Mouse (Mus musculus): ENCODE measurements around the gene Abcc10.

Gene Abcc10

DNA sequence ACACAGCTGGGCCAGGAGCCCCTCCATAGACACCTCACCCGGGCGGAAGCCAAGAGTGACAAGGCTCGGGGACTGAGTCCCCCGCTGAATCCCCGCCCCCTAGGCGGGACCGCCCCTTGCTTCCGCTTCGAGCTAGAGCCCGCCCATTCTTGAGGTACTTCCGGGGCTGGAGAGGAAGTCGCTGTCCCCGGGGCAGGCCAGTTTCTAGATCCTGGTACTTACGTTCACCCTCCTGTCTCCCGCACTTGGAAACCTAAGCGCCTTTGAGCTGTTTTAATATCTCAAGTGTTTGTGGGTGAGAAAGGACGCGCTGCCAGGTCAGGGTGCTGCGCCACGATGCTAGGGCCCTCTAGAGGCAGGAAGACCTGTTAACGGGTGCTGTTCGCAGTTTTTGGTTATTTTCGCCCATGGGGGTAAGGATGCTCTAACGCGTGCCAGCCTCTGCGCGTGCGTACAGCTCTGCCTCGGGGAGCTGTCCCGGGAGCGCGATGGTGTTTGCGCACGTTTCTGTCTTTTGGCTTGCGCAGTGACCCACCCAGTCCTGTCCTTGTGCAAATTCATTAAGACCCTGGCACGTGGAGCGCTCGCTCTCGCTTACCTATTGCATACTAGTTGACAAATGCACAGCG is at the start of gene Abcc10:
TSS of gene Abcc10 (minus strand) at position 447 of the 629 bp plus-strand sequence.
- DNase-seq (ENCODE audit: inconsistent age in 2 of 2, low spot score in 1 of 2), result peak; percentile 98 to 99

- DNase-seq (ENCODE audit: inconsistent age in 2 of 2, low spot score in 1 of 2), result peak; percentile 37 to 79
These were observed 43.6 kb upstream of the Abcc10 start for GRCm38 (mm10) chr17:46371783-46372182.

DNA sequence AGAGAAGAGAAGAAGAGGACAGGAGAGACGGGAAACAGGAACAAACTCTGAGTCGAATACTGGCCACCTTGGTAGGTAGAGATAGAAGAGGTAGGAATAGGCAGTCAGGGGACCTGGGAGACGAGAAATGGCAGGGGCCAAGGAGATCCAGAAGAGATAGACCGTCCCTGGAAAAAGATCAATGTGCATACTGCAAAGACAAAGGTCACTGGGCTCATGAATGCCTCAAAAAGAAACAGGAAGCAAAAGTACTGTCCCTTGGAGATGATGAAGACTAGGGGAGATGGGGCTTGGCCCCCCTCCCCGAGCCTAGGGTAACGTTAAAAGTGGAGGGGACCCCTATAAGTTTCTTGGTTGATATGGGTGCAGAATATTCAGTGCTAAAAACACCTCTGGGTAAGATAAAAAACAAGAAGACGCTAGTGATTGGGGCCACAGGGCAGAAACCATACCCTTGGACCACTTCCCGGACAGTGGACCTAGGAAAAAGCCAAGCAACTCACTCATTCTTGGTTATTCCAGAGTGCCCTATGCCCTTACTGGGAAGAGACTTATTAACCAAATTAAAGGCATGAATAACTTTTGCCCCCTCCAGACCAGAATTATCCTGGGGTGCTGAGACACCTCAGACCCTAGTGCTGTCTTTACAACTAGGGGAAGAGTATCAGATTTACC is 23.0 kb upstream of the Abcc10 start:
- DNase-seq (ENCODE audit: inconsistent age in 2 of 2, low spot score in 1 of 2), result no peak

DNA sequence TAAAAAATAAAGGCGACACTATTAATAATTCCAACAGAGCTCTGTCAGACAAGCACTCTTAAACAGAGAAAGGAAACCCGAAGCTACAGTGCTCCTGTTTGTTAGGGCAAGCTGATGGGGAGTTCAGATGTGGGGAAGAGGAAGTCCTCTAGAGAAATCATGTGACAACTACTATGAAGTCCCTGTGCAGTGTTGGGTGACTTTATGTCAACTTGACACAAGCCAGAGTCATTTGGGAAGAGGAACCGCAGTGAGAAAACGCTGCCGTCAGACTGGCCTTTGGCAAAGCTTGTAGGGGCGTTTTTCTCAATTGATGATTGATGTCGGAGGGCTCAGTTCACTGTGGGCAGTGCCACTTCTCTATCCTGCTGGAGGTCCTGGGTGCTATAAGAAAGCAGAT is 13.1 kb upstream of the Abcc10 start:
- DNase-seq (ENCODE audit: inconsistent age in 2 of 2, low spot score in 1 of 2), result peak in 1 of 2 experiments; percentile 21

DNA sequence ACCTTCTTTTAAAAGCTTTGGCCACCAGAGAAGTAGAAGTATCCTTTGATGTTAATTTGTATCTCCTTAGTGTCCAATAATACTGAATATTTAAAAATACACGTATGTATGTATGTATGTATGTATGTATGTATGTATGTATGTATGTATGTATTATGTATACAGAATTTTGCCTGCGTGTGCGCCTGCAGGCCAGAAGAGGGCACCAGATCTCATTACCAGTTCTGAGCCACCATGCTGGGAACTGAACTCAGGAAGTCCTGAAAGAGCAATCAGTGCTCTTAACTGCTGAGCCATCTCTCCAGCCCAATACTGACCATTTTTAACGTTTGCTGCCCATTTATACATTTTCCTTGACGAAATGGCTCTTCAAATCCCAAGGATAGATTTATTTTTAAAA is 8.3 kb upstream of the Abcc10 start:
- no peak for DNase-seq (ENCODE audit: inconsistent age in 2 of 2, low spot score in 1 of 2)

- DNase-seq (ENCODE audit: inconsistent age in 2 of 2, low spot score in 1 of 2), result no peak
These were observed 571 bp upstream of the Abcc10 start for GRCm38 (mm10) chr17:46328723-46329122.

GRCm38 (mm10) chr17:46327413-46327905 is 693 bp downstream of the Abcc10 start:
- no peak for DNase-seq (ENCODE audit: inconsistent age in 2 of 2, low spot score in 1 of 2)

DNA sequence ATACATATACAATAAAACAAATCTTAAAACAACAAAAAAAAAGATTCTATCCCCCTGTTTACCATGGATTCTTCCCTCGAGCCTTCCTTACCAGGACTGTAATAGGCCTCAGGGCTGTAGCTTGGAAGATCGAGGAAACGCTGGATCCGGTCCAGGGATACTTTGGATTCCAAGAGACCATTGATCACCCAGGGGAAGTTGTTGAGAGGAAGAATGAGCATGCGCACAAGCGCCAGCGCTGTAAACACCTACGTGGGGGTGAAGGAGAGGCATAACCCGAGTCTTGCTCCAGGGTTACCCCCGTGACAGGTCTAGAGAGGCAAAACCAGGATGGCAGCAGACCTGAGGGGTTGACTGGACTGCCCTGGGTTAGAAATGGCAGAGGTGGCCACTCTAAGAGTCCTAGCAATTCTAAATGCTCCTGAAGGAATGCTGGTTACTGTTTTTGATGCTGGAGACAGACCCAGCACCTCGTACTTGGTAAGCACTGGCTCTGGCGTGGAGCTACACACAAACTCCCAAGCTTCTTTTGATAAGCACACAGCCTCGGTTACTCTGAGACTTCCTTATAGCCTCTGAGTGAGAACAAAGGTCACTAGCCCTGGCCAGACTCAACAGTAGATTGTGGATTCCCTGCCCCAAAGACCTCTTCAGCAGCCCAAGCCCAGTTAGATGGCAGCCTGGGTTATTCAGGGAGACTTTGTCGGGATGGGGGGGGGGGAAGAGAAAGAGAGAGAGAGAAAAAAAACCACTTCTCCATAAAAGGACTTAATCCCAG is 5.9 kb downstream of the Abcc10 start:
- no peak for DNase-seq (ENCODE audit: inconsistent age in 2 of 2, low spot score in 1 of 2)

- DNase-seq (ENCODE audit: inconsistent age in 2 of 2, low spot score in 1 of 2), result no peak
These were observed 7.7 kb downstream of the Abcc10 start for GRCm38 (mm10) chr17:46320492-46320891.

- DNase-seq (ENCODE audit: inconsistent age in 2 of 2, low spot score in 1 of 2), result no peak
These were observed 12.3 kb downstream of the Abcc10 start for GRCm38 (mm10) chr17:46315813-46316212.

- no peak for DNase-seq (ENCODE audit: inconsistent age in 2 of 2, low spot score in 1 of 2)
These were observed 14.9 kb downstream of the Abcc10 start for GRCm38 (mm10) chr17:46313135-46313715.

DNA sequence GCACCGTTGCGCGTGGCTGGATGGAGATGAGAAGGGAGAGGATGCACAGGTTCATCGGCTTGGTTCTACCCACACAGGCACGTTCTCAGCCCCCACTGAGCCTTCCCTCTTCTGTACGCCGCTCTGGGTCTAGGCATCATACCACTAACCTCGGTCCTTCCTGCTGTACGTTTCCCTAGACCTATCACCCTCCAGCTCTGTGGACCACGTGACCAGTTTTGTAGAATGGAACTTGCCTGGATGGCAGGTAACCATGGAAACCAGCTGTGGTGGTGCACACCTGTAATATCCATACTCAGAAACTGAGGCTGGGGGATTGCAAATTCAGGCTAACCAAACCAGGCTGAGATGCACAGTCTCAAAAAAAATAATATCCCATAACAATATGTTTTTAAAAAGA is 17.6 kb downstream of the Abcc10 start:
- DNase-seq (ENCODE audit: inconsistent age in 2 of 2, low spot score in 1 of 2), result no peak

- DNase-seq (ENCODE audit: inconsistent age in 2 of 2, low spot score in 1 of 2), result no peak
These were observed 18.3 kb downstream of the Abcc10 start for GRCm38 (mm10) chr17:46309835-46310234.

DNA sequence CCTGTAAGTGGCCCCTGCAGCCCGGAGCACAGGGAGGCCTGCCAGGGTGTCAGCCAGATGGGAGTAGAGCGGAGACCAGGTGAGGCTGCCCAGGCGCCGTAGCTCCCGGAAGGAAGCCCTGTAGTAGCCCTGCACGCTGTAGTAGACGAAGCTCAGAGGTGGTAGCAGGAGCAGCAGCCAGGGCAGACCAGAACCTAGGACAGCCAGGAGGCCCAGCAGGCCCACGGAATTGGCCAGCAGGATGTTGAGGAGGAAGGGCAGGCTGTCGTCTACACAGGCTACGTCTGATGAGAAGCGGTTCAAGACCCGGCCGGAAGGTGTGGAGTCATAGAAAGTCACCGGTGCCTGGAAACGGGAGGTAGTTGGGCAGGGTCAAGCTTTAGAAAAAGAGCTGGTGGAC is 21.2 kb downstream of the Abcc10 start:
- no peak for DNase-seq (ENCODE audit: inconsistent age in 2 of 2, low spot score in 1 of 2)

DNA sequence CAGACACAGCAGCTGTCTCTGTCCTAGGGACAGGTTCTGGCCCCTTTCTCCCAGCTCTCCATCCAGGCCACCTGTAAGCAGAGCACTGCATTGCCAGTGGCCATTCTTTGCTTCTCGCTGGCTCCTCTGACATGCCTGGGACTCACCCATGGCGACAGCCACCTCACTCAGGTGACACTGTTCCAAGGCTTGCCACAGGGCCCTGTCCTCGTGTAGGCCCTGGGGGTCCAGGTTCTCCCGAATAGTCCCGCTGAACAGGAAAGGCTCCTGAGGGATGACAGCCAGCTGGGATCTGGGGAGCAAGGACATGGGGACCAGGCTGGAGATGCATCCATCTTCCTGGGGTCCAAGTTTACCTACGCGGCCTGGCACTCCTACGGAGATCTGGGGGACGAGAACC is 24.0 kb downstream of the Abcc10 start:
- no peak for DNase-seq (ENCODE audit: inconsistent age in 2 of 2, low spot score in 1 of 2)

DNA sequence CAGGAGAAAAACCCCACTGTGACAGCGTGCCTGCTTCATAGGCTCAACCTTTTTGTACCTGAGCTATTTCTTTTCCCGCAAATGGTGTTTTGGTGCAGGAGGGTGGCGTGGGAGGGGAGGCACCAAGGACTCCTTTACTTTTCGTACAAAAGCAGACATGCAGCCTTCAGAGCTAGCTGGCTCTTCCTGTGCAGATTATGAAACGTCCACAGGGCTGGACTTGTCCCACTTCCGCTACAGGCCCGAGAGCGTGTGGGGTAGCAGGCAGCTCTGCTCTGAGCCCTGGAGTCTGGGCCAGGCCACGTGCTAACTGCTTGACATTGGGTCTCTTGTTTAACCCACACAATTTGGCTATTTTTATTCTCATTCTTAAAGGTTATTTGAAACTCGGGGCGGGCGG is 26.3 kb downstream of the Abcc10 start:
- DNase-seq (ENCODE audit: inconsistent age in 2 of 2, low spot score in 1 of 2), result no peak

- DNase-seq (ENCODE audit: inconsistent age in 2 of 2, low spot score in 1 of 2), result peak; percentile 84 to 95
These were observed 29.8 kb downstream of the Abcc10 start for GRCm38 (mm10) chr17:46298220-46298913.

DNA sequence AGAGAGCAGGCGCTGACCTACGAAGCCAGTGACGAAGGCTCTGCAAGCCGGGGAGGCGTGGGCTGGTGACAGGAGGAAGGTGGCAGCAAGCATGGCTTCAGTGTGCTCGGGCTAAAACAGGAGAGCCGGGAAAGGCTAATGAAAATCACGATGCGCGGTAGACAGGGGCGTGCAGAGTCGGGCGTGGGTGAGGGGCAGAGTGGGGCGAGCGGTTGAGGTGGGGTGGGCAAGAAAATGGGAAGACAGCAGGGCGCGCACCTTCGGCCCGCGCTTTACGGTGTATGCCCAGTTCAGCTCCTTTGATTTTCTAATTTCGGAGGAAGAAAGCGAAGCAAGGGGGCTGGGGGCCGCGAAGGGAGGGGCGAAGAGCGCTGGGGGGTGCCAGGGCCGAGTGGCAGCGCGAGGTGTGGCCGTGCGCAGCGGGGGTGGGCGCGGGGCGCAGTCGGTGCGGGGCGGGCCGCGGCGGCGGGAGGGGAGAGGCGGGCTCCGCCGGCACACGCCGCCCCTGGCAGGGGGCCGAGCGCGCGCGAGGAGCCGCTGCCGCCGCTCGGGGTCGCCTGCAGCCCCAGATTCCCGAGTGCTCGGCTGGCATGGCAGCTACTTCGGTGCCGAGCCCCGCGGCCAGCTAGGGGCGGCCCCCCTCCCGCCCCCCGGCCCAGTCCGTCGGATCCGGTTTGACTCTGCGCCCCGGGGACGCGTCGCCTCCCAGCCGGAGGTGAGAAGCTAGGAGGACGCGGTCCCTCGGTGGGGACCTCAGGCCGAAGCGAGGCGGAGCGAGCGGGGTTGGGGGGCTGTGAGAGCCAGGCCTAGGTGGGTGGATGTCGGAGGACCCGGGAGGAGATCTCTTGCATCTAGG is 30.6 kb downstream of the Abcc10 start, which contains the start of gene Dlk2:
TSS of gene Dlk2 (plus strand) at position 58 of the 856 bp plus-strand sequence.
- peak in 1 of 2 experiments; percentile 65 for DNase-seq (ENCODE audit: inconsistent age in 2 of 2, low spot score in 1 of 2)

DNA sequence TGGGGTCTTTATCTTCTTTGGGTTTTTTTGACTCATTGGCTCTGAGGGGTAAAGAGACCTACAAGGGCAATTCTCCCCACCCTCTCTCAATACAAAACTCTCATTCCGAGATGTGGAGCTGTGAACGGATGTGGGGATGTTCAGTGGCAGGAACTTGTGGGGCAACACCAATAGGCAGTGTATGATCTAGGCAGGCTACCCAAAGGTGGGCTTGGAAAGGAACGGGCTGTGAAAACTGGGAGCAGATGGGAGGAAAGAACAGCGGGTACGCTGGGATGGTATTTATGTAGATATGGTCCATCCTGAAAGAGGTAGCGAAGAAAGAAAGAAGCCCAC is 31.2 kb downstream of the Abcc10 start:
- DNase-seq (ENCODE audit: inconsistent age in 2 of 2, low spot score in 1 of 2), result no peak

- DNase-seq (ENCODE audit: inconsistent age in 2 of 2, low spot score in 1 of 2), result no peak
These were observed 31.6 kb downstream of the Abcc10 start for GRCm38 (mm10) chr17:46296601-46297000.

All from adrenal gland, adult (tissue).